Mouse (Mus musculus): ENCODE data around the gene Cd40. TPM values are rescaled to one million over a fixed set of nuclear protein-coding genes. Genes with fewer than 3 reads are reported as not detected.

Cd40 gene
- total RNA-seq, 2 experiments from 2014 or later = 6.3 to 8.5 TPM

DNA sequence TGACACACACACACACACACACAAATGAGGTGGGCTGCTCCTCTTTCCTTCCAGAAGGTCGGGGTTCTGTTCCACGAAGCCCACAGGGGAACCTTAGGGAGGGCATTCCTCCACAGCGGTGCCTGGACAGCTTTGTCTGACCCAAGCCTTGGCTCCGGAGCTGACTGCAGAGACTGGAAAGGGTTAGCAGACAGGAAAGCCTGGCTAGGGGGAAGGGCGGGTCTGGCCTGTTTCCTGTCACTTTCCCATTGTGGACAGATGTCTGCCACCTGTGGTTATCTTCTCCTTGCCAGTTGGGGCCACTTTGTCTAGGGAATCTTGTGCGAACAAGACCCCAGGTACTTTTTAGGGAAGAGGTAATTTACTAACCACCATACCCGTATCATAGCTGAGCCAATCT is 478 bp downstream of the Cd40 start:
- no peak for DNase-seq (ENCODE audit: low spot score in 2 of 2)

DNA sequence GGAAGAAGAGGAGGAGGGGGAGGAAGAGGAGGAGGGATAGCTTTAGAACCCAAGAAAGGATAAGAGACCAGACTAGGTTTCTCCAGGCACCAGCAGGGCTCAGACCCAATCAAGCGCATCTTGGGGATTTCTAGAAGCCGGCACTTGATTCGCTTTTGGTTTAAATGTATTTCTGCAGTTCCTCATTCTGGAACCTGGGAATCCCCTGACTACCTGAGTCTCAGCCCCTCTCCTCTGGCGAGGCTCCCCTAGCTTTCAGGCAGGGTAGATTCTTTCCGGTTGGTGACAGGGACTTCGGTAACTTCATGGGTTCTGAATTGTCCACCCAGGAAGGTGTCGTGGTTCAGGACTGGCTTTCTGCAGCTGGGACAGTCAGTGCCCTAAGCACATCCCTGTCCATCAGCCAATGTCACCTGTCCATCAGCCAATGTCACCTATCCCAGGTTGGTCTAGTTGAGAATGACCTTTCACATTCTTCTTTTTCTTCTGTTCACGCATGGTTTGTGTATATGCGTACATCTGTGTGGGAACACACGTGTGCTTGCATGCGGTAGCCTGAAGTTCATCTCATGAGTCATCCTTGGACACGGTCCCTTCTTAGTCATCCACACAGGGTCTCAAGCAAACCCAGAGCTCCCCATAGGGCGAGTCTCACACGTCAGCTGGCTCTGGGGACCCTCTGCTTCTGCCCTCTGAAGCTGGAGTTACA is 1.1 kb downstream of the Cd40 start:
- DNase-seq (ENCODE audit: low spot score in 2 of 2) = no peak

DNA sequence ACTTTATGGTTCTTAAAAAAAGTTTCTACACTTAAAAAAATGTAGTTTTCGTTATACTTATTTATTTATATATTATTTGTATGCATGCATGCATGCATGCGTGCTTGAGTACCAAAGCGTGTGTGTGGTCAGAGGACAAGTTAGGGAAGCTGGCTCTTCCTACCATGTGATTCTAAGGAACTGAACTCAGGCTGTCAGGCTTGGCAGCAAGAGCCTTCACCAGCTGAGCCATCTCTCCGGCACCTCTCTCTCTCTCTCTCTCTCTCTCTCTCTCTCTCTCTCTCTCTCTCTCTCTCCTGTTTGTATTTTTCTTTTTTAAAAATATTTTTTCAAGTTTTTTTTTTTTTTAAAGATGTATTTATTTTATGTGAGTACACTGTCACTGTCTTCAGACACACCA is 4.5 kb downstream of the Cd40 start:
- DNase-seq (ENCODE audit: low spot score in 2 of 2) = no peak

DNA sequence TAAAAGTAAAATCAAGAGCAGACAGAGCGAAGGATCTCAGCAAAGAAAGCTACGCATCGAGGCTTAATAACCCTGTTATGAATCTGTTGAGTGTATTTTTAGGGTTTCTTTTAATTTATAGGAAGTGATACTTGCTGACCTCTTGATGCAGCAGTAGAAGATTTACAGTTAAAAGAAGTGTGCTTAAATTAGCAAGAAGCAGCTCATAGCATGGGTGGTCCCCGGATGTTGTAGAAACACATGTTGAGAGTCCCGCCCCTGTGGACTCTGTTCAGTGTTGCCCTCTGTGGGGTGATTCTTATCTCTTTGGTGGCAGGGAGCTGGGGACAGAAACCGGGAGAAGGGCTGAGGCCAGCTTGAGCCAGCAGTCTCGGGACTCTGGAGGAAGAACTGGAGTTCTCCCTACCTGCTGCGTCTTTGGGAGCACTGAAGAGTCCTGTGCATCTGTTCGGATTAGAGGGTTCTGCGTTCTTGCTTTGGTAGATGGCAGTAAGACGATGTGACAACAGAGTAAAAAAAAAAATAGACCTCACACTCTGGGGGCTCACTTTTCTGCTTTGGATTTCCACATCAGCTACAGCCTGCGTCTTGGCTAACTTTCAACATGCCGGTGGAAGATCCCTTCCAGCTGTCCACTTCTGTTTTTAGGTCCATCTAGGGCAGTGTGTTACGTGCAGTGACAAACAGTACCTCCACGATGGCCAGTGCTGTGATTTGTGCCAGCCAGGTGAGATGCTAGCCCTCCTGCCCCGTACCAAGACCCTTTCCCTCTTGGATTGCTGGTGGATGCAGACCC is 6.4 kb downstream of the Cd40 start:
- DNase-seq (ENCODE audit: low spot score in 2 of 2) = no peak

DNA sequence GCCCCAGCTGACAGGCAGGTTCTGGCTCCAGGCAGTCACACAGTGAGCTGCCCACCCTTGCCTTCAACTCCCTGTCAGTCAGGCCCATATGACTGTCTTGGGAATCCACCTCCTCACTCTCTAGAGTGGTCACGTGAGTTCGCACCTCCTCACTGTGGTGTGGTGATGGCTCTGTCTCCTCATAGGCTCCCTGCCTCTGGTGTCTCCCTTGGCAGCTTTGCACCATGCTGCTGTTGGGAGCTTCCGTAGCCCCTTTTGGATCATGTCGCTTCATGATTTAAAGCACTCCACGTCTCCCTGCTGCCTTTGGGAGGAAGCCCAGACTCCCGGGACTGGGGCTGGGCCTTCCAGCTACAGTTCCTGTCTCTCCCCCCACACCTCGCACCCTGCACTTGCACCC is 9.1 kb downstream of the Cd40 start:
- no peak for DNase-seq (ENCODE audit: low spot score in 2 of 2)

DNA sequence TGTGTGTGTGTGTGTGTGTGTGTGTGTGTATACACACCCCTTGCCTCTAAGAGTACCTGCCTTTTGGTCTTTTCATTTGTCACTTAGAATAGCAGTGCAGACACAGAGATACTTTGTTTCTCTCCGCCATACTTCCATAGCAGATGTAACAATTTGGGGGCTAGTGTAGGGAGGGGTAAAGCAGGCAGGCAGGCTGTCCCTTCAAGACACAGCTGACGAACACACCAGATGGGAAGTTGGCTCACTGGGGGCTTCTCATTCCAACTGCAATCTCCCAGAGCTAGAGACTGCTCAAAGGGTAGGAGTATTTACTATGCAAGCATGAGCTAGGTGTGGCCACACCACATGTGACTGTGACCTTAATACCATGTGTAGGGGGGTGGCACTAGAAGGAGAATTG is 13.4 kb downstream of the Cd40 start:
- DNase-seq (ENCODE audit: low spot score in 2 of 2) = no peak

DNA sequence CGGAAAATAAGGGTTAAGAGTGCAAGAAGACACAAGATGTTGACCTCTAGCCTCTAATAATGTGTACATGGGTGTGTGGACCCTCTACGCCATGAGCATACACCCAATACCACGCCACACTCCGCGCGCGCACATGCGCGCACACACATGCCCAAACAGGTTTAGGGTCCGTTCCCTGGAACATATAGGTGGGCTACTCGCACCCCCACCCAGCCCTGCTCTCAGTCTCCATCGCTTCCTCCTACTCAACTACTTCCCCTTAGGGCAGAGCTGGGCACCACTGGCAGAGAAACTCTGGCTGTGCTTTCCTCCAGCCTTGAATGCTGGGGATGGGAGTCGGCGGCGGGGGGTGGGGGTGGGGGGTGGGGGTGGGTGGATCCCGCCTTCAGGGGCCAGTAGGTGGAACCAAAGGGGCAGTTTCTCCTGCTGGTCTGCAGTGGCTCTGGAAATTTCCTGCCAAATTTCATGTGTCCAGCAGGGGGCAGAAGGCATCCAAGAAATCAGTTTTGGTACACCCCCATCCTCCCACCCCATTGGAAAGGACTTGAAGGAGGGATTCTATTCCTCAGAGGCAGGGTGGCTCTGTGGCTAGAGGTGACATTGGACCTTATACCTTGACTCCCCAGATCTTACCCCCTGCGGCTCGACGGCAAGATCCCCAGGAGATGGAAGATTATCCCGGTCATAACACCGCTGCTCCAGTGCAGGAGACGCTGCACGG is 14.8 kb downstream of the Cd40 start:
- peak in 1 of 2 experiments; percentile 44 for DNase-seq (ENCODE audit: low spot score in 2 of 2)

DNA sequence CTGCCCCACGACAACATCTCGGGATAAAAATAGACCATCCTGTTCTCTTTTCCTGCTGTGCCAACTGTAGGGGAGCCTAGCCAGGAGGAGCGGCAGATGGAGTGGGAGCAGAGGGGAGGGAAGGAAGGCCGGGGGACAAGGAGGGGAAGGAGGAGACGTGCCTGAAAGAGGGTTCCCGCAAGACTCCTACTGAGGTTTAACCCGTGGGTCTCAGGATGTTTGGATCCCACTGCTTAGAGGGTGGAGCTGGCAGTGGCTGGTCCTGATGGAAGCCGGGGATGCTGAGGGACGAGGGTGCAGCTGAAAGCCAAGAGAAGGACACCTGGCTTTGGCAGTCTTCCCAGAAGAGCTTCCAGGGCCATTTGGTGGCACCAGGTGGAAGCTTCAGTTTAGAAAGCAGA is 18.0 kb downstream of the Cd40 start:
- DNase-seq (ENCODE audit: low spot score in 2 of 2) = no peak

DNA sequence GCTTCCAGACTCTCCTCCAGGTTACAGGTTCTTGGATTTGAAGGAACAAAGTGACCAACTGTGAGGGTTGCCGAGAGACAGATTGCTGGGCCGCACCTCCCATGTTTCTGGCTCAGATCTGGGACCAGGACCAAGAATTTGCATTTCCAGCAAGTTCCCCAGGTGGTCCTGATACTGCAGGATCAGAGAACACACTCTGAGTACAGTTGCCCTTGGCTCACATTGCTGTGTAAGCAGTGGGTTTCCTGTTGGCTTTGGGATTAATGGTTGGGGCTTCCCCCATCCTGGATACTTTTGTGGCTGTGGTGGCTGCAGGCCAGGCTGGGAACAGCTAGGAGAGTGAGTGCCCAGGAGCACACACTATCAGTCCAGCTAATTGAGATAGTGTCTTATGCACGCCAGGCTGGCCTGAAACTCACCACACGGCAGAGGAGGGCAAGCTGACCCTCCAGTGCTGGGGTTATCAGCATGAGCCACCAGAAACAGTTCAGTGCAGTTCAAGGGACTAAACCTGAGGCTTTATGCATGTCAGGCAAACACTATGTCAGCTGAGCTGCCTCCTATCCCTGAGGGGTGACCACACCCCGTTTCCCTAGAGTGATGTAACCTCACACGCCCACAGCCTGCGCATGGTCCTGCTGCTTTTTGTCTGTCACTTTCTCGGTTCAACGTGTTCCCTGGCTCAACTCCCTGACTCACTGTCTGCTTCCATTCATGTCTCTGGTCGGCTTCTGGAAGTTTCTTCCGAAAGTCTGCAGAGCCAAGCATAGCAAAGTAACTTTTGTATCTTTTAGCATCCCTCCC is 18.9 kb downstream of the Cd40 start:
- no peak for DNase-seq (ENCODE audit: low spot score in 2 of 2)

DNA sequence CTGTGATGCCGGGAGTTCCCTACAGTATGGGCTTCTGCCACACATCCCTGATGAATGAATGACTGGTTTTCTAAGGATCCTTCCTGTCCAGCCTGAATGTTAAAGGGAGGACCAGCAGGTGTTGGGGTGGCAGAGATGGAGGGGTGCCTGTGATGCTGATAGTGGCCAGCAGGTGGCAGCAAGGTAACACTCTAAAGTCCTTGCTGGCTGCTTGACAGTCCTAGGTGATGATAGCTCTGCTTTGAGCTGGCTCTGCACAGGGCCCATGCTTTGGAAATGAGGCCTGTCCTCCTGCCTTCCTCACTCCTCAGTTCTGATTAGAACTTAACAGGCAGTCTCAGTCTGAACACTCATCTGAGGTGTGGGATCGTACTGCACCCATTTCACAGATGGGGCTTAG is 19.5 kb downstream of the Cd40 start:
- peak; percentile 41 to 51 for DNase-seq (ENCODE audit: low spot score in 2 of 2)

DNA sequence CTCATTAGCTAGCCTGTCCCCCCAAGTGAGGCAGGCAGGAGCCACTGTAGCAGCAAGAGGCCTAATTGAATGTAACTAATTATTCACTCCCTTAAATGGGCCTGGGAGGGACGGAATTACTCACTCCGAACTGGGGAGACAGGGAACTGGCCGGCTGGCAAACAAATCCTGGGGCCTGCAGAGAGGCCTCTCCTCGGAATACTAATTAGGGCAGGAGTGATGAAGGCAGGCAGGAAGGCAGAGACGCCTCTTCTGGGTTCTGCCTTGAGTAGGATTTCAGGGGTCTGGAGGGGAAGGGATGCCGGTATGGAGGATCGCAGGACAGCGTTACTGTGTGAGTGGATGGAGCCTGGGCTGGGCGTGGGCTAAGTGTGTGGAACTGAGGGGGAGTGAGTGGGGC is 21.6 kb downstream of the Cd40 start:
- no peak for DNase-seq (ENCODE audit: low spot score in 2 of 2)

DNA sequence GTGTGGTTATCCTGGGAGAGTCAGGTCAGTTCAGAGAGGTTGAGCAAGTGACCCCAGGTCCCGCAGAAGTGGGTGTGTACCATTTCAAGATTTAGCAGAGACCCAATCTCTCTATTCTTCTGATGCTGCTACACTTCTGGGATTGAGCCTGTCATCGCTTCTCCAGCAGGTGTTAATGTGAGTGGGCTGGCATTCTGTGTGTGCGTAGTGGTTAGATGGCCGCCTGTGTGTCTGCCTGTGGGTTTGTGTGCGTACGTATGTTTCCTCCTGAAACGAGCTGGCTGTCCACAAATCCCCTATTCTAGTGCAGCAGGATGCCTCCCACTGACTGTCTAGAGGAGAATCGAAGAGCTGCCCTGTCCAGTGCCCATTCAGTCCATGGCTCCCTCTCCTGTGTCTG is 22.6 kb downstream of the Cd40 start:
- no peak for DNase-seq (ENCODE audit: low spot score in 2 of 2)

DNA sequence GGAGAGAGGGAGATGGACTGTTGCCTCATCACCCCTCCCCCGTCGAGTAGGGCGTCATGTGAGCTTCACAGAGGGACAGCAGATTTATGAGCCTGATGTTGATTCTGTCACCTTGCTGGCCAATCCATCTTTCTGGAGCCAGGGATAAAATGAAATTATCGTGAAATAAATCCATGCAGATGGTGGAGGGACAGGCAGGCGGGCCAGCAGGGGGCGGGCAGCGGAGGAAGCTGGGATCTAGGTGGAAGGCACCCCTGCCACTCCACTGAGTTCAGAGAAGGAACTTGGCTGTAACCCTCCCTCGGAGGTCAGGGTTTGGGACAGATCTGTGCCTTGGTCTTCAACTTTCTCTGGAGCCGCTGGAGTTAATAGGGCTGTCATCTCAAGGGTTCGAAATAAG is 23.2 kb downstream of the Cd40 start:
- DNase-seq (ENCODE audit: low spot score in 2 of 2) = no peak

DNA sequence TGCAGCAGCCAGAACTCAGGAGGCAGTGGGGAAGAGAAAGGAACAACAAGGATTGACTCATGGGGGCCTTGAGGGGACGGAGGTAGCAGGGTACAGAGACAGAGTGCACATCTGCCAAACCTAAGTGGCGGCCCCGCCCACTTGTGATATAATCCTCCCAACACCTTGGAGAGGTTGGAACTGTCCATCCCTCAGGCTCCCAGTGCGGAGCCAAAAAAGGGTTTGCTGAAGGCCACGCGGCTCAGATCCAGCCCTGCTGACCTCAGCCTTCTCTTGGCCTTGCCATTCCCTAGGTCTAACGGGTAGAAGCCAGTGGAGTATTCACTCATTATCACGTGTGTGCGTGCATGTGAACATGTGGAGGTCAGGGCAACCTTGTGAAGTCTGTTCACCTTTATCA is 25.2 kb downstream of the Cd40 start:
- DNase-seq (ENCODE audit: low spot score in 2 of 2) = no peak

DNA sequence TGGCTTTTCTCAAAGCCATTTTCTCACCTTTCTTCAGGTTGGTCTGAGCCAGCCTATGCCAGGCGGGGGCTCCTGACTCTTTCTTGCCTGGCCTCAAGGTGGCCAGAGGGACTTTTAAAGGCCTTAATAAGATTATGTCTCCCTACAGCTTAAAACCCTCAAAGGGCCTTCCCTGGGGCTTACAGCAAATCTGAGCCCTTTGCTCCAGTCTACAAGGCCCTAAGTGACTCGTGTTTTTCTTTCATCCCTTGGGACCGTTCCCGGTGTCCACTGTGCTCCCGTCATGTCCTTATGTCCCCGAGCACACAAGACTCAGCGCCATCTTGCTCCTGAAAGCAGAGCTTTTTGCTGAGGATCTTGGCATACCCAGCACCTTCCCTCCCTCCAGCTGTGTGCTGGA is 25.8 kb downstream of the Cd40 start:
- no peak for DNase-seq (ENCODE audit: low spot score in 2 of 2)

DNA sequence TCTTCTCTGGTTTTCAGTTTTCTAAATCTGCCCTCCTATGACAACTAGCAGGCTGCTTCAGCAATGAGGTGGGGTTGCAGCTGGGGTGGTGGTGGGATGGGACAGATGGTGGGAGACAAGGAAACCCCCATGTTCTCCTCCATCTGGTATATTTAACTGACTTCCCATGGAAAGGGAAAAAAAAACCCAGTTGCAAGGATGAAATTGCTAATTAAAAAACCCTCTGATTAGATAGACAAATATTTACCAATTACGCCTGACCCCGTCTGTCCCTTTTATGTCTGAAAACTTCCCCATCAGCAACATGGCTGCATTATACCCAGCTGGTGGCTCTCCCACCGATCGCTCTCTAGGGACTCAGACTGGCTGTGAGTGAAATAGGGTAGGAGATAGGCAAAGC is 31.2 kb downstream of the Cd40 start:
- DNase-seq (ENCODE audit: low spot score in 2 of 2) = no peak

DNA sequence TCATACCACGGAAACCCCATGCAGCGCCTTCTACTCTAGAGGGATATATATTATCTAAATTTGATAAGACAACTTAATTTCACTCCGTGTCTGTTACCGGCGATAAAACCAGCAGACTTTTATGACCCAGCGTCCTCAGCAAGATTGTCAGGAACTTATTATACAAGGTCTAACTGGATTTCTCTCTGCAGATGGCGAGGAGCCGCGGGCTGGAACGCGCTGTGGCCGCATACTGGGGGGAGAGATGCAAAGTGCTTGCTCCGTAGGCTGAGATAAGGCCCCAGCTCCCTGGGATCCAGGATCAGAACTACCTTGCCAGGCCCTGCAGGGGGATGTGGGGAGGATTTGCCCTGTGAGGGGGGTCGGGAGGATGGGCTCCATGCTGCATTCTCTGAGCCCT is 34.0 kb downstream of the Cd40 start:
- no peak for DNase-seq (ENCODE audit: low spot score in 2 of 2)

DNA sequence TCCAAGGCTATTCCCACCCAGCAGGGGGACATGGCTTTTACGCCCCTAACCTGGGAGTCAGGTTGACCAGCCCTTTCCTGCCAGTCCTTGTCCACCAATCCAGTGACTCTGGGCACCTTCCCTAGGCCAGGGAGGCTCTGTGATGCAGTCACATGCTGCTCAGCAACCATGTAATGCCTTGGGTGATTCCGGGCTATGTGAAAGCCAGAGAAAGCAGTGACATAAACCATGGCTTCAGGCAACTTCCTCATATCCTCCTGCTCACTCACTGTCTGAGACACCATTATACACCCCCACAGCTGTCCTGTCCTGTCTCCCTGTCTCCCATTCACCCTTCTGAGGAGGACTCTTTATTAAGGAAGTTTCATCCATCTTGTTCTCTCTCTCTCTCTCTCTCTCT is 35.2 kb downstream of the Cd40 start, which contains the start of gene 1700025C18Rik:
1700025C18Rik (minus strand) TSS at position 101 of the 400 bp plus-strand sequence.
- DNase-seq (ENCODE audit: low spot score in 2 of 2) = no peak

DNA sequence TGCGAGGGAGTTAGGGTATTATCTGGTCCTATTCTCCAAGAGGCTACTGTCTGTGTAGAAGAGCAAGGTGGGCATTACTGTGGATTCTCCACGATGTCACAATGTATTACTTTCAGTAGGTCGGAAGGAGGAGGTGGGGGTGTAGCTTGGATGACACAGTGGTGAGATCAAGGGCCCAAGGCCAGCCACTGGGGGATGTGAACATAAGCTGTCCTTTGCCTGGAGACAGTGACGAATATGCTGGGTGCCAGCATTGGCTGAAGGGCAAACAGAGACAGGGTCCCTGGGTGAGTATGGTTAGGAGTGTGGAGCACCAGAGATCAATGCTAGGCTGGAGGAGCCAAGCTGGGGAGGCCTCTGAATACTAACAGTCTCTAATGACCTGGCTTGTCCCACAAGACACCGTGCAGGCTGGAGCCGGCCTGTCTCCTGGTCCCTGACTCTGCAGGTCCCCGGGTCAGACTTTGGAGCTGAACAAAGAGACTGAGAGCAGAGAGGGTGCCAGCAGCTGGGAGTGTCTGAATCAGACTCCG is 36.1 kb downstream of the Cd40 start:
- DNase-seq (ENCODE audit: low spot score in 2 of 2) = peak in 1 of 2 experiments; percentile 38

DNA sequence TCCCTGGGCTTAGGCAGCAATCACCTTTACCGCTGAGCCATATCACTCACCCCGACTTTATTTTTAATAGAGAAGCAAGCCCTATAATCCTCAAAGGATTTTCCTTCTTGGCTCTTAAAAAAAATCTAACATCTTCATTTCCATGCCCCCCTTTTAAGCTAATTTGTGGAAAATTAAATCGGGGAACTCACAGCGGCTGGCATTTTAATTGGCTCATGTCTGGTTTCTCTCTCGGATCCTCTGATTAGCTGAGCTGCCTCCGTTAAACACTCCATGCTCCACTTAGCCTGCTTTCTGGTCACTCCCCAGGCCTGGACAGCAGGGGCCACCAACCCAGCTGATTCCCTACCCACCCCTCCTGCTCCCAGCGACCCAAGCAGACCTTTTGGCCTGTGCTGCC is 37.0 kb downstream of the Cd40 start:
- no peak for DNase-seq (ENCODE audit: low spot score in 2 of 2)

DNA sequence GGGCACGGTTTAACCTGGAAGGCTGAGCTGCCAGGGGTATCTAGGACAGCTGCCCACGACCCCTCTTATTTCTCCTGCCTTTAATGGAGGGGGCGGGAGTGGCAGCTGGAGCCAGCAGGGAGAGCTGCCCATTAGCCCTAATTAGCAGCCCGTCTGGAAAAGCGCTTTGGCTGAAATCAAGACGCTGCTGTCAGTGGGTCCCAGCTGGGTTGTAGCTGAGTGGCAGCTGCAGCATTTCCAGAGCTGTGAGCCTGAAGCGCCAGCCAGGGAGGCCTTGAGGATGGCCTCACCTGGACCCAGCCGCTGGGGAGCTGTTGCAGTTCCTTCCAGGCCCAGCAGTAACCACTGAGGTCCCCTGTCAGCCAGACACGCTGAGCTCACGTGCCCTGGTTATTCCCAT is 40.9 kb downstream of the Cd40 start:
- DNase-seq (ENCODE audit: low spot score in 2 of 2) = no peak

Measured in adrenal gland, postnatal 4 days (tissue).